Mouse (Mus musculus): Measurements from ENCODE around the gene Thsd4.

DNA sequence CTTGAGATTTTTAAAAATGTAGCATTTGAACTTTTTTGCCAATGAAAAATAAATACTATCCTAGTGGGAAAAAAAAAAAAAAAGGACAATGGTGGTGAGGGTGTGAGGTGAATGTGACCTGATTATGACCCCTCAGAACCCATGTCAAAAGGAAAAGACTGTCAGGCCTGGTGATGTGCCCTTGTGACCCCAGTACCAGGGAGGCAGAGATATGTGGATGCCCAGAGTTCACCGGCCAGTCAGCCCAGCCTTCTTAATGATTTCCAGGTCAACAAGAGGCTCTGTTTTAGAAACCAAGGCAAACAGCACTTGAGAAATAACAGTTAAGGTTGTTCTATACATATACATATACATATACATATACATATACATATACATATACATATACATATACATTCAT is 501.4 kb downstream of the Thsd4 start:
- TF ChIP-seq CTCF (IDR thresholded peaks at IDR 0.05; ENCODE audit: extremely low read depth, insufficient read depth, low read length) (no peak), POLR2A (IDR thresholded peaks at IDR 0.05; ENCODE audit: extremely low read depth, insufficient read depth, low read length) (no peak)

Data from cortical plate, adult 2 months (tissue).